Mouse (Mus musculus): Measurements from ENCODE around the gene D5Ertd579e.

GRCm38 (mm10) chr5:36685170-36685569 is 10.7 kb downstream of the D5Ertd579e start:
- TF ChIP-seq CTCF (IDR thresholded peaks at IDR 0.05; ENCODE audit: insufficient read depth, low read depth, low read length), result no peak
- no peak for TF ChIP-seq POLR2A (IDR thresholded peaks at IDR 0.05; ENCODE audit: insufficient read depth, low read depth, low read length)
